Mouse (Mus musculus) urinary bladder, postnatal 14 days (tissue): ENCODE measurements around the gene Kifc5b.
"Not testable (repeated sequence)": the region's sequence is repeated elsewhere in the genome, so short reads cannot be mapped to it uniquely, and the experiment has no call there.

Source experiments
- DNase-seq: peaks from one replicate; pipeline ENCODE4 v3.0.0; 2021; ENCODE audit warnings: low spot score

The Kifc5b gene

GRCm38 (mm10) chr17:26971247-26971905 lies 54.5 kb downstream of the Kifc5b start:
- DNase-seq, result no peak

- DNase-seq, result no peak
These were observed 55.2 kb downstream of the Kifc5b start for GRCm38 (mm10) chr17:26972107-26972506.

- DNase-seq, result peak; percentile 97
These were observed 56.0 kb downstream of the Kifc5b start, which contains the start of gene Zbtb9 for GRCm38 (mm10) chr17:26972703-26973574. Zbtb9 (plus strand) TSS chr17:26973167.

DNA sequence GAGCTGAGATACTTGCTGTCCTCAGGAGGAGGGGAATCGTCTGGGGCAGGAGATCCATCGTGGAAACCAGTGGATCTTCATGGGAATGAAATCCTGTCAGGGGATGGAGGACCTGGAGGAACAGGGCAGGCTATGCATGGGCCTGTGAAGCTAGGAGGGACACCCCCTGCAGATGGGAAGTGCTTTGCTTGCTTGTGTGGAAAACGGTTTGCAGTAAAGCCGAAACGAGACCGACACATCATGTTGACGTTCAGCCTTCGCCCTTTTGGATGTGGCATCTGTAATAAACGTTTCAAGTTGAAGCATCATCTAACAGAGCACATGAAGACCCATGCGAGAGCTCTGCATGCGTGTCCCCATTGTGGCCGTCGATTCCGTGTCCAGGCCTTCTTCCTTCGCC lies 57.7 kb downstream of the Kifc5b start:
- no peak for DNase-seq

DNA sequence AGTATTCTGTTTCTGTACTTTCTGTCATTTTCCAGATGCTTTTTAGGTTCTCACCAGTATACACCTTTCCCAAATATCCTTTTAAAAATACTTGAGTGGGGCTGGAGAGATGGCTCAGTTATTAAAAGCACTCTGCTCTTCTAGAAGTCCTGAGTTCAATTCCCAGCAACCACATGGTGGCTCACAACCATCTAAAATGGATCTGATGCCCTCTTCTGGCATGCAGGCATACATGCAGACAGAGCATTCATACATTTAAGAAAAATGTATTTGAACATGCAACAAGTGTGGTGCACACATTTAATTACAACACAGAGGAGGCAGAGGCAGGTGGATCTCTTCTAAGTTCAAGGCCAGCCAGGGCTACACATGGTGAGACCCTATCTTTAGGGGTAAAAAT lies 58.5 kb downstream of the Kifc5b start:
- DNase-seq, result no peak

- not testable (repeated sequence) for DNase-seq
These were observed 60.5 kb downstream of the Kifc5b start for GRCm38 (mm10) chr17:26977354-26977753.

DNA sequence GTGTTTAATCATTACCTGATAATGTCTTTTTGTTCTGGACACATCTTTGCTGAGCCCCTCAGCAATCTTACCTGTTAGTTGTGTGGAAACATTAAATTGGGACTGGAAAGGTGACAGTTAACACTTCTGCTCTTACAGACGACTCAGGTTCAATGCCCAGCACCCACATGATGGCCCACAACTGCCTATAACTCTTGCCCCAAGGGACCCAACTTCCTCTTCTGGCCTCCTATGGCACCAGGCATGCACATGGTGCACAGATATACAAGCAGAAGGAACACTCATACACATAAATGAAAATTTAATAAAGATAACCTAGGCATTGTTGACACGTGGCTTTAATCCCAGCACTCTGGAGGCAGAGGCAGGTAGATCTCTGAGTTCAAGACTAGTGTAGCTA lies 62.5 kb downstream of the Kifc5b start:
- DNase-seq, result no peak

GRCm38 (mm10) chr17:26981050-26981449 lies 64.2 kb downstream of the Kifc5b start:
- no peak for DNase-seq
